Mouse (Mus musculus) heart, postnatal 25 days (tissue): ENCODE results near the gene Npr1. TPM values are rescaled to one million over a fixed set of nuclear protein-coding genes. Genes with fewer than 3 reads are reported as not detected.
A peak's percentile ranks its signal among the peaks of the same experiment; 100 is the strongest.

ENCODE experiments used
- DNase-seq: peaks from one replicate; pipeline ENCODE4 v3.0.0; 2022; ENCODE audit warnings: low spot score
- intact Hi-C: fragments of 180-260 bp; cut with DNase I; formaldehyde crosslinking; loops from one replicate; pipeline ENCODE4 v1.15.1; 2025
- total RNA-seq, 2 experiments: library from RNA; stranded (reverse); gene quantifications; 2 replicates each; pipeline ENCODE4 v1.2.3; 2021

Npr1 gene
- 10 to 100 TPM; 17.2 to 18.8 TPM for total RNA-seq

DNA sequence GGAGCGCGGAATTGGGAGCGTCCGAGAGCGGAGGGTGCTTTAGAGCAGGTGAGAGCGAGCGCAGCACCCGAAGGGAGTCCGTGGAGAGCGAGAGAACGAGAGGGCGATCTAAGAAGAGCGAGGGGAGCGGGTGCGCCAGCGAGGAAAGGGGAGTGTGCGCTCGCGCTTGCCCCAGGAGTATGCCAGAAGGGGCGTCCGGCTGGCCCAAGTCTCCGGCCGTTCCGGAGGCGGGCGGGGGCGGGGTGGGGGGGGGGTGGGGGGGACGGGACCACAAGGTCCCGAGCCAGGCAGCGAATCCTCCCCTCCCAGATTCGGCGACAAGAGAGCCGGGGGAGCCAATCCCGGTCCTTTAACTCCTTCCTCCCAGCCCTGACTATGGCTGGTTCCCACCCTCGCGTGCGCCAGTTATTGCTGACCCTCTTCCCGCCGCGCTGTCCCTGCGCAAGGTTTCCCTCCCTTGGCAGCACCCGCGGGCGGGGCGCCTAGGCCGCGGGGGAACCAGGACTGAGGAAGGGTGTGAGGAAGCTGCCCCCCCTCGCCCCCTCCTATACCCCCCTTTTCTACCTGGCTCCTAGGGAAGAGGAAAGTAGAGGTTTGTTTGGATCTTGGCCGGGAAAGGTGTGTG, at the start of gene Npr1:
TSS of gene Npr1 (minus strand) at position 181 of the 625 bp plus-strand sequence.
- peak; percentile 40 for DNase-seq
- intact Hi-C loops, result loop anchor here (1.0 to 5.0 kb wide), 2 partner anchors 33 to 53 kb away; partner anchors contain the start of gene Ints3

DNA sequence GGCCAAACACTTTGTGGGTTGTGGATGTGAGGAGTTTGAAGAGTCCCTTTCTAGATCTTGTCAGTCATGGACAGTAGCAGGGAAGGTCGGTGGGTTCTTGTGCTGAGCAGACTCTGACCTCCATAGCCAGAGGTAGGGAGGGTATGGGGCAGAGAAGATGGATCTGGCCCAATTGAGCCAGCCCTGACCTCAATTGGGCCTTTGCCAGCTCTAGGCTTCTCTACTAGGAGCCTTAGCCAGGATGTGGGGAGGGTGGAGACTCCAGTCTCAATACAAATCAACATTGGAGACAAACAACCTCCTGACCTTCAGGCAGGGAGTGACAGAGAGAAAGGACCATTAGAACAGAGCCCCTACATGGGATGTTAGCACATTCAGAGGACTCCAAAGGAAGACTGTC, 49.6 kb upstream of the Npr1 start:
- intact Hi-C loops, result no loop called here
- DNase-seq, result no peak

DNA sequence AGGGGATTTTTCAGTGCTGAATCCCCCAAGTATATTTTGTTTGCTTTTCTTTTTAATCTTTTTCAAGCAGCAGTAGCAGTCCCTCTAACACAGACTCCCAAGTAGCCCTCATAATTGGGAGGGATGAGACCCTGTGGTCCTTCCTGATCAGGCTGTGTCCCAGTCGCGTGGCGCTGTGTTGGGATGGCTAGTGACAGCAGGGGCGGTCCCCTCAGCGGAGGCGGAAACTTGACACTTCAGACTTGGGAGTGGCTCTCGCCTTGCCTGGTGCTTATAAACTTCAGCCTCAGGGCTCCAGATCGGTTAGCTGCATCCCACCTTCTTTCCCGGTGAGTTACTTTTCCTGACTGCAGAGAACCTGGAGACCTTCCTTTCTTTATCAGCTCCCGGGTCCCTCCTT, 49.0 kb upstream of the Npr1 start:
- peak; percentile 70 for DNase-seq
- intact Hi-C loops, result loop anchor here (5.0 kb wide), 1 partner anchor 98 kb away; the partner anchor contains the start of gene S100a6

- intact Hi-C loops, result loop anchor here (5.0 kb wide), 1 partner anchor 98 kb away; the partner anchor contains the start of gene S100a6
- peak; percentile 77 for DNase-seq
These were observed 48.3 kb upstream of the Npr1 start, which contains the start of the genes S100a1 and S100a13 for GRCm38 (mm10) chr3:90513796-90514590. TSS of gene S100a1 (minus strand) at chr3:90514392. TSS of gene S100a13 (plus strand) at chr3:90514435.

DNA sequence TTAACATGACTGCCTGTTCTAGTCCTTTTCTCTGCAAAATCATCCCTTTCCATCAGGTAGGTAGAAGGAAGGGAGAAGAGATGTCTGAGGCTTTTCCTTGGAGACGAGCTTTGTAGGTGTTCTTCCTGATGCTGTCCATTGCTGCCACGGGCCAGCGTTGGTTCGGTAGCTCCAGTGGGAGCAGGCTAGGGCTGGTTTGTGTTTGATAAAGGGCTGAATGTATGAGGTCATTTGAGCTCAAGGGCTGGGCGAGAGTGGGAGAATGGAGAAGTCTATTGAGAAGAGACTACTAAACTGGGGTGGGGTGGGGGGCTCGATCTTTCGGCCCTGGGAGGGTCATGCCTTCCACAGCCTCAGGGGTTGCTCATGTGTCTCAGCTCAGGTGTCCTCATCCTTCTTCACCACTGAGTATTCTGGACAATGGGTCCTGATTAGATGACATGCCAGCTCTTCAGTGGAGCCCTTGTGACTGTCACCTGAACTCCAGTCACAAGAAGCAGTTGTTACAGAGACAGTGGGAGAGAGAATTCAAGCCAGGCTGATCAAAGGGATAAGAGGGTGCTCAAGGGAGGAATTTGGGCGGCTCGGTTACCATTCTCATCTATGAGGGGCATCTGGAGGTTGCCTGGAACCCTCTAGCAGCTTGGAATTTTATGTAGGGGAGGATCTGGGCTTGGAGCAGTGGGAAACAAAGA, 47.4 kb upstream of the Npr1 start:
- intact Hi-C loops, result loop anchor here (5.0 kb wide), 1 partner anchor 99 kb away; the partner anchor contains the start of gene S100a6
- DNase-seq, result no peak

GRCm38 (mm10) chr3:90512276-90512675, 46.6 kb upstream of the Npr1 start:
- intact Hi-C loops, result loop anchor here (5.0 kb wide), 1 partner anchor 100 kb away; the partner anchor contains the start of gene S100a6
- no peak for DNase-seq

DNA sequence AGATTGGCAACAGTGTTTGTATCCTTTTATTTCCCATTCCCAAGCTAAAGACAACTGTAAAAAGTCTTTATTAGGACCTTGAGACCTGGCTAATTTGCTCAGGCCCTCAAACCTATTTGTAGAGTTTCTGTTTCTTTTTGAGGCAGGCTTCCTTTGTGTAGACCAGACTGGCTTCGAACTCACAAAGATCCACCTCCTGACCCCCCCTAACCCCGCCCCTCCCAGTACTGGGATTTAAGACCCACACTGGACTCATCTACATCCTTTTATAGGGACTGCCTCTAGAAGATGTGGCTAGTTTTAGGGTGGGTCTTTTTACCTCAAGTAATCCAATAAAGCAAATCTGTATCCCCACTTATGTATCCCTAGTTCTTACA, 44.1 kb upstream of the Npr1 start:
- intact Hi-C loops, result loop anchor here (5.0 kb wide), 1 partner anchor 103 kb away; the partner anchor contains the start of gene S100a6
- no peak for DNase-seq

GRCm38 (mm10) chr3:90508950-90509746, 43.5 kb upstream of the Npr1 start, which contains the start of gene Chtop:
TSS of gene Chtop (minus strand) at chr3:90509498.
- peak; percentile 97 for DNase-seq
- intact Hi-C loops, result no loop called here

- intact Hi-C loops, result no loop called here
- no peak for DNase-seq
These were observed 42.8 kb upstream of the Npr1 start for GRCm38 (mm10) chr3:90508287-90508949.

- intact Hi-C loops, result no loop called here
These were observed 40.7 kb upstream of the Npr1 start for GRCm38 (mm10) chr3:90506362-90506761.

DNA sequence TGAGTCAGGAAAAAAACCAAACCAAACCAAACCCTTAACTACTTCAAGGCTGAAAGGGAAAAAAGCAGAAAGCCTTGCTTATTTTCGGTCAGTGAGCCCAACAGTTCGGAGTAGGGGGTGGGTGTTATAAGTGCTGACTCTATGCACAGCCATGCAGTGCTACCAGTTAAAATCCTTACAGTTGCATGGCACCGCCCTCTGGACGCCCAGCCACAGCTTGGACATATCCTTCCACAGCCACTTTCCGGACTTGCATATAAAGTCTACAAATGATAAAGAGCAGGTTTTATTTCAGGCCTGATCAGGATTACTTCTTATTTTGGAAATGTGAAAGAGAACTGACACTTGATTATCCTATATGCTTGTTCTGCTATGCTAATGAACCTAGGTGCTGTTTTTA, 39.5 kb upstream of the Npr1 start:
- intact Hi-C loops, result no loop called here
- DNase-seq, result no peak

More at GRCm38 (mm10) chr3:90506362-90506761, 40.7 kb upstream of the Npr1 start:
- DNase-seq, result no peak

- DNase-seq, result no peak
- intact Hi-C loops, result no loop called here
These were observed 37.8 kb upstream of the Npr1 start for GRCm38 (mm10) chr3:90503444-90503843.

DNA sequence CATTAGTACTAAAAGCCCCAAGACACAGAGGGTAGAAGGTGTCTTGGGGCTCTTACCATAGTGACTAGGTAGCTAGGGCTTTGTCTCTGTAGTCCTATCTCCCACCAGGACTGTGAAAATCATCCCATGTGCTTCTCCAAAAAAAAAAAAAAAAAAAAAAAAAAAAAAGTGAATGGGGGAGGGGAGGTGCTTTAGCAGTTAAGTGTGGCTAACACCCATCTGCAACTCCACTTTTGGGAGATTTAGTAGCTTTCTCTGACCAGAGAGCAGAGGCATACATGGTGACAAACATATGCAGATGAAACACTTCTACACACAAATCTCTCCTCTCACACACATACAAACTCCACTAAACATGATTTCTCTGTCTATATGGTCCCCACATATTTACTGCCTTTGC, 31.9 kb upstream of the Npr1 start:
- no peak for DNase-seq
- intact Hi-C loops, result no loop called here

- intact Hi-C loops, result no loop called here
- no peak for DNase-seq
These were observed 30.3 kb upstream of the Npr1 start for GRCm38 (mm10) chr3:90495850-90496525.

- DNase-seq, result no peak
- intact Hi-C loops, result loop anchor here (5.0 kb wide), 1 partner anchor 213 kb away; no protein-coding TSS in a partner anchor
These were observed 28.3 kb upstream of the Npr1 start for GRCm38 (mm10) chr3:90493831-90494540.

DNA sequence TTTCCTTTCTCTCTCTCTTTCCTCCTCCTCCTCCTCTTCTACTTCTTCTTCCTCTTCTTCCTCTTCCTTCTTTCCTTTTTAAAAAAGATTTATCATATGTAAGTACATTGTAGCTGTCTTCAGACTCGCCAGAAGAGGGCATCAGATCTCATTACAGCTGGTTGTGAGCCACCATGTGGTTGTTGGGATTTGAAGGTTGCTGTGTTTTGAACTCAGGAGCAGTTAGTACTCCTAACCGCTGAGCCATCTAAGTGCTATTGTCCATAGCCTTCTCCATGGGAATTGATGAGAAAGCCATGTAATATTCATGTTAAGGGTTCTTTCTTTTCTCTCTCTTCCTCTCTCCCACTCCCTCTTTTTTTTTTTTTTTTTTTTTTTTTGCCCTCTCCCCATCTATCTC, 25.7 kb upstream of the Npr1 start:
- DNase-seq, result no peak
- intact Hi-C loops, result loop anchor here (1.0 to 5.0 kb wide), 2 partner anchors 124 to 216 kb away; no protein-coding TSS in a partner anchor

- peak; percentile 91 for DNase-seq
- intact Hi-C loops, result loop anchor here (1.0 to 5.0 kb wide), 3 partner anchors 14 to 217 kb away; partner anchors contain the start of gene Ilf2
These were observed 25.1 kb upstream of the Npr1 start, which contains the start of gene Snapin for GRCm38 (mm10) chr3:90490696-90491256. TSS of gene Snapin (minus strand) at chr3:90491033.
